Mouse (Mus musculus): ENCODE results near the gene Tex33.
A peak's percentile ranks its signal among the peaks of the same experiment; 100 is the strongest.

Gene Tex33

GRCm38 (mm10) chr15:78414157-78414556 is 18.4 kb upstream of the Tex33 start:
- DNase-seq (ENCODE audit: low spot score): no peak

GRCm38 (mm10) chr15:78413719-78414117 is 18.0 kb upstream of the Tex33 start:
- DNase-seq (ENCODE audit: low spot score): no peak

GRCm38 (mm10) chr15:78413083-78413718 is 17.5 kb upstream of the Tex33 start:
- DNase-seq (ENCODE audit: low spot score): no peak

- DNase-seq (ENCODE audit: low spot score): no peak
Observed at GRCm38 (mm10) chr15:78409570-78410052, 13.9 kb upstream of the Tex33 start.

GRCm38 (mm10) chr15:78406293-78406934 is 10.7 kb upstream of the Tex33 start, which contains the start of gene Mpst:
Gene Mpst (plus strand): TSS chr15:78406416.
- peak; percentile 80 for DNase-seq (ENCODE audit: low spot score)

- peak; percentile 81 for DNase-seq (ENCODE audit: low spot score)
Observed at GRCm38 (mm10) chr15:78405517-78406211, 10.0 kb upstream of the Tex33 start, which contains the start of gene Tst. Gene Tst (minus strand): TSS chr15:78405907.

- DNase-seq (ENCODE audit: low spot score): no peak
Observed at GRCm38 (mm10) chr15:78405098-78405497, 9.4 kb upstream of the Tex33 start.

- no peak for DNase-seq (ENCODE audit: low spot score)
Observed at GRCm38 (mm10) chr15:78403896-78404295, 8.2 kb upstream of the Tex33 start.

GRCm38 (mm10) chr15:78403301-78403741 is 7.6 kb upstream of the Tex33 start:
- no peak for DNase-seq (ENCODE audit: low spot score)

GRCm38 (mm10) chr15:78402423-78402822 is 6.7 kb upstream of the Tex33 start:
- no peak for DNase-seq (ENCODE audit: low spot score)

GRCm38 (mm10) chr15:78401921-78402320 is 6.2 kb upstream of the Tex33 start:
- DNase-seq (ENCODE audit: low spot score): peak; percentile 39

GRCm38 (mm10) chr15:78401345-78401744 is 5.6 kb upstream of the Tex33 start:
- DNase-seq (ENCODE audit: low spot score): no peak

- DNase-seq (ENCODE audit: low spot score): no peak
Observed at GRCm38 (mm10) chr15:78390855-78391254, 4.9 kb downstream of the Tex33 start.

GRCm38 (mm10) chr15:78385564-78385963 is 10.1 kb downstream of the Tex33 start:
- DNase-seq (ENCODE audit: low spot score): no peak

GRCm38 (mm10) chr15:78384220-78385116 is 11.2 kb downstream of the Tex33 start:
- DNase-seq (ENCODE audit: low spot score): no peak

GRCm38 (mm10) chr15:78383450-78384219 is 12.1 kb downstream of the Tex33 start:
- no peak for DNase-seq (ENCODE audit: low spot score)

GRCm38 (mm10) chr15:78382115-78382514 is 13.6 kb downstream of the Tex33 start:
- no peak for DNase-seq (ENCODE audit: low spot score)

- DNase-seq (ENCODE audit: low spot score): no peak
Observed at GRCm38 (mm10) chr15:78380741-78381140, 15.0 kb downstream of the Tex33 start.

GRCm38 (mm10) chr15:78380208-78380607 is 15.5 kb downstream of the Tex33 start:
- no peak for DNase-seq (ENCODE audit: low spot score)

GRCm38 (mm10) chr15:78378556-78378955 is 17.2 kb downstream of the Tex33 start:
- no peak for DNase-seq (ENCODE audit: low spot score)

GRCm38 (mm10) chr15:78377859-78378258 is 17.9 kb downstream of the Tex33 start:
- no peak for DNase-seq (ENCODE audit: low spot score)

All from urinary bladder, postnatal 25 days (tissue).